Mouse (Mus musculus) layer of hippocampus, adult 18-20 months (tissue): ENCODE results near the gene Bpifa6. TPM values are rescaled to one million over a fixed set of nuclear protein-coding genes. Genes with fewer than 3 reads are reported as not detected.
"Not testable (repeated sequence)": the region's sequence is repeated elsewhere in the genome, so short reads cannot be mapped to it uniquely, and the experiment has no call there.

ENCODE experiments used
- DNase-seq, 2 experiments: peaks; one replicate each; pipeline ENCODE4 v3.0.0; 2022; ENCODE audit warnings: low spot score in 2 of 2
- total RNA-seq, 2 experiments: library from RNA; stranded (reverse); gene quantifications; 2 replicates each; pipeline ENCODE4 v1.2.3; 2021

The Bpifa6 gene
- total RNA-seq, 2 experiments from 2014 or later, result not detected

- DNase-seq, result not testable (repeated sequence)
These were observed 49.9 kb downstream of the Bpifa6 start for GRCm38 (mm10) chr2:154024676-154025075.

- DNase-seq, result peak in 1 of 2 experiments; percentile 47
These were observed 64.2 kb downstream of the Bpifa6 start for GRCm38 (mm10) chr2:154038932-154039331.

GRCm38 (mm10) chr2:154044743-154045142 lies 70.0 kb downstream of the Bpifa6 start:
- no peak for DNase-seq

Other genes with a start within 250 kb of the Bpifa6 start
- 10 to 100 TPM; 63.1 to 78.1 TPM for gene Mapre1, start 233.7 kb upstream of the Bpifa6 start, total RNA-seq
- under 1 TPM in 1 of 2 experiments, not detected in 1; 0.28 TPM for gene Efcab8, start 195.0 kb upstream of the Bpifa6 start, total RNA-seq
- not detected for gene Sun5, start 103.9 kb upstream of the Bpifa6 start, total RNA-seq
- not detected for gene Bpifb2, start 99.9 kb upstream of the Bpifa6 start, total RNA-seq
- not detected for gene Bpifb6, start 74.6 kb upstream of the Bpifa6 start, total RNA-seq
- gene Bpifb3, start 56.7 kb upstream of the Bpifa6 start, total RNA-seq, result not detected
- gene Bpifb4, start 36.7 kb upstream of the Bpifa6 start, total RNA-seq, result not detected
- not detected for gene Bpifa2, start 33.3 kb downstream of the Bpifa6 start, total RNA-seq
- not detected for gene Bpifa3, start 155.4 kb downstream of the Bpifa6 start, total RNA-seq
- gene Bpifa1, start 167.9 kb downstream of the Bpifa6 start, total RNA-seq, result not detected
- not detected for gene Bpifa5, start 187.7 kb downstream of the Bpifa6 start, total RNA-seq
- under 1 TPM; 0.12 to 0.15 TPM for gene Bpifb1, start 215.9 kb downstream of the Bpifa6 start, total RNA-seq
- not detected for gene Bpifb5, start 248.8 kb downstream of the Bpifa6 start, total RNA-seq